Mouse (Mus musculus): ENCODE measurements around the gene Thoc3.
"Not testable (repeated sequence)": the region's sequence is repeated elsewhere in the genome, so short reads cannot be mapped to it uniquely, and the experiment has no call there.

Gene Thoc3

DNA sequence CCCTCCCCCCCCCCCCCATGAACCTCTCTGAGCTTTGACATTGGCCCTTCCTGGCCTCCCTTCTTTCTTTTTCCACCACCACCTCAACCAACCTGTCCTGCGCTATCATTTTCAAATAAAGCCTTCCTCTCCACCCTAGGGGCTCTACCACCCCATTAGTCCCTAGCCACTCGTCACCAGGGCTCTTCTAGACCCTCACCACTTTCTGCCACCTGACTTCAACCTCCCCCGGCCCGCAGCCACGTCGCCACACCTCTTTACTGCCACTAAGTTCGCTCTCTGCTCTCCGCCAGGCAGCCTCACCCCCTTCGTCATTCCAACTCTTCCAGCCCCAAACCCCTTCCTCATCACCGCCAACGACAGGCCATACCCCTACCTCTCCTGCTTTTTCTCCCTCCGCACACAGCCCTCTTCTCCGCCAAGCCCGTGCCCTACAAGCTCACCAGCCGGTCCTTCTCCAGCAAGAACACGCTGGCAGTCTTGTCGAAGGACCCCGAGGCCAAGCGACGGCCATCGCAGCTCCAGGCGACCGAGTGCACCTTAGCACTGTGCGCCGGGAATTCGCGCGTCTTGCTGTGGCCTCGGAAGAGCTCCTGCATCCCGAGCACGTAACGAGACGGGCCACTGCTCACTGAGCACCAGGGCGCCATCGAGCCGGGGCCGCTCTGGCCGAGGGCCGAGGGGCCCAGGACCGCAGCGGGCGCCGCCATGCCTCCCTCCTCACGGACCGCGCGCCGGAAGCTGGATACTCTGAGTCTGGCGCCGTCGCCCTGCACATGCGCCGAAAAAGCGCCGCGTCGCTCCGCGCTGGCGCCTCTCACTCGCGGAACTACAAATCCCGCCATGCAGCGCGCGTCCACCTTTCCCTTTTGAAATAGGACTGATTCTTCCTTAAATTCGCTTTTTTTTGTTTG lies at the start of gene Thoc3:
Thoc3 (minus strand) TSS at position 752 of the 914 bp plus-strand sequence.
- DNase-seq (ENCODE audit: low read depth, low spot score) = peak; percentile 87

- peak; percentile 16 for DNase-seq (ENCODE audit: low read depth, low spot score)
Observed at GRCm38 (mm10) chr13:54505920-54506319, 37.3 kb upstream of the Thoc3 start.

DNA sequence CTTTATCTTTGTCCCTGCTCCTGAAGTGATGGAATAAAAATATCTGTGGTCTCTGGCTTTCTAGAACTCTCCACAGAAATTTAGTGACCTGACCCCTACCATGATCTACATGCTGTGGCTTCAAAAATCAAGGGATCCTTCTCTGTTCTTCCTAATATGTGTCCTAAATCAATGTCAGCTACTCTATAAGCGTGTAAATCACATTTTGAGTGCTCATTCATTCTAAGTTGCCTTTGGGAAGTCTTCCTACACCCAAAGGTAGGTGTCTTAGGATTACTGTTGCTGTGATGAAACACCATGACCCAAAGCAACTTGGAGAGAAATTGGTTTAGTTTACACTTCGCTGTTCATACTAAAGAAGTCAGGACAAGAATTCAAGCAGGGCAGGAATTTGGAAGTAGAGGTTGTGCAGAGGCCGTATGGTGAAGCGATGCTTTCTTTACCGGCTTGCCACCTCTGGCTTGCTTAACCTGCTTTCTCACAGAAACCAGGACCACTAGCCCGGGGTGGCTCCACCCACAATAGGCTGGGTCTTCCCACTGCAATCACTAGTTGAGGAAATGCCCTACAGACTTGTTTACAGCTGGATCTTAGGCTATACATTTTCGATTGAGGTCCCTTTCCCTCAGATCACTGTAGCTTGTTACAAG lies 36.1 kb upstream of the Thoc3 start:
- peak; percentile 54 for DNase-seq (ENCODE audit: low read depth, low spot score)

DNA sequence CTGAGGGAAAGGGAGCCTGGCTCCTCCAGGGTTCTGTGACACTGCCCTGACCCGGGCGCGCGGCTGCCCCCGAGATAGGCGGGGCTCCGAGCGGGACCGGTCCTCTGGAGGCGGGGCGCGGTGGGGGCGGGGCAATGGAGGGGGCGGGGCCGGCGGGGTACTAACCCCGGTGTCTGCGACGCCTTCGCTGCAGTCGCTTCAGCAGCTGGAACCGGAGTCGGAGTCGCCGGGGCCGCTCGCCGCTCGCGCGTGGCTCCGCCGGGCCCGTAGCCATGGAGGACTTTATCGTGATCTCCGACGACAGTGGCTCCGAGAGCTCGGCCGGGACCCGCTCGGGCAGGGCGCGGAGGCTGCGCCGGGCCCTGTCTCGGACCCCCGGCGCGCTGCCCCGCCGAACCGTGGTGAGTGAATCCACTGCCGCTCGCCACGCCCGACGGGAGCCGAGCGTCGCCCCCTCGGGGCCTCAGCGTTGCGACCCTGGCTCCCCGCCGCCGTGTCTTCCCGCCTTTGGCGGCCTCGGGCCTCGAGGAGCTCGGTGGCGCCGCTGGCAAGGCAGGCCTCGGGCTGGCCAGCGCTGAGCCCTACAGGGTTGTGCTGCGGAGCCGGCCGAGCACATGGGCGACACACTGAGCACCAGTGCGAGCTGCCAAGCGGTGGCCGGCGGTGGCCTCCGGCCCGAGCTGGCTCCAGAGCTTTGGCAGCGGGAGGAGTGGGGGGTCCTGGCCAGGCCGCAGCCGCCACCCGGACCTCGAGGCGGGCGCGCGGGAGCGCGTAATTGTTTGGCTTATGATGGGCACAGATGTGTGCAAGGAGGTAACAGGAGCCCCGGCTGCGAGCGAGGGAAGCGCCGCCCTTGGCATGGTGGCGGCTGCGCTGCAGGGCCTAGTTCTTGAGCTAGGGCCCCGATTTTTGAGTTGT lies 35.2 kb upstream of the Thoc3 start, which contains the start of gene Simc1:
Simc1 (plus strand) TSS at position 176 of the 918 bp plus-strand sequence.
- peak; percentile 66 for DNase-seq (ENCODE audit: low read depth, low spot score)

DNA sequence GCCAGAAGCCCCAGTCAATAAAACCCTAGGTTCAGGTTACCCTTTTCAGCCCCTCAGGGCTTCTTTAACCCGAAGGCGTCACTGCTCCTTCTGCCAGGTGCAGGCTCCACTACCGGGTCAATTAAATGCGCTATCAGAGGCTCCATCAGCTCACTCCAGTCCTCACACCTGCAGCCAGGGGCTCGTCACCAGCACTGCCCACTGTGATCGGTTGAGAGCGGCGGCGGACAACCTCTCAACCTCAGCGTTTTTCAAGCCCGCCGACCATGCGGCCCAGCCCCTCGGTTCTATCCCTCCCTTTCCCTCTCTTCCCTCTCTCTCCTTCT lies 34.6 kb upstream of the Thoc3 start:
- DNase-seq (ENCODE audit: low read depth, low spot score) = peak; percentile 10

DNA sequence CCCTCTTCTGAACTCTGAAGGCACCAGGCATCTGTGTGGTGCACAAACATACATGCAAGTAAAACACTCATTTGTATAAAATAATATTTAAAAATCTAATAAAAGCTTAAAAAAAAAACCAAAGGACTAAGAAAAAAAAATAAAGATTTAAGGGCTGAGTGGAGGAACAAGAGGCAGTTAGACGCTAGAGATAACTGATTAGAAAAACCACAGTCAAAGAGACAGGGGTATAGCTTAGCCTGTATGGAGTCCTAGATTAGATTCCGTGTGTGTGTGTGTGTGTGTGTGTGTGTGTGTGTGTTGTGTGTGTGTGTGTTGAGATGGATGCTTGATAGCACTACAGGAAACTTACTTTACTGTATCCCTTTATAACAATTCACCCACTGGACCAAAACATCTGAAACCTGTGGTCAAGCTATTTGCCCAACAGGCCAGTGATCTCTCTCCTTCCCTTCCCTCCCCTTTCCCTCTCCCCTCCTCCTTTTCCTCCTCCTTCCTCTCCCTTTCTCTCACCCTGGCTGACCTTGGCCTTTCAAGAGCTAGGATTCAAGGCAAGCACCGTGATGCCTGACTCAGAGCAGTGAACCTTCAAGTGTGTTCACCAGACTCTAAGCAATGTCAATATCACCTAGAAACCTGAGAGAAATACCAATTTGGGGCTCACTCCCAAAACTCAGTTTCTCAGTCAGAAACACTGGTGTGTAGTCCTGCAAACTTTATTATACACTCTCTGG lies 33.5 kb upstream of the Thoc3 start:
- DNase-seq (ENCODE audit: low read depth, low spot score) = no peak

- no peak for DNase-seq (ENCODE audit: low read depth, low spot score)
Observed at GRCm38 (mm10) chr13:54501352-54501751, 32.7 kb upstream of the Thoc3 start.

DNA sequence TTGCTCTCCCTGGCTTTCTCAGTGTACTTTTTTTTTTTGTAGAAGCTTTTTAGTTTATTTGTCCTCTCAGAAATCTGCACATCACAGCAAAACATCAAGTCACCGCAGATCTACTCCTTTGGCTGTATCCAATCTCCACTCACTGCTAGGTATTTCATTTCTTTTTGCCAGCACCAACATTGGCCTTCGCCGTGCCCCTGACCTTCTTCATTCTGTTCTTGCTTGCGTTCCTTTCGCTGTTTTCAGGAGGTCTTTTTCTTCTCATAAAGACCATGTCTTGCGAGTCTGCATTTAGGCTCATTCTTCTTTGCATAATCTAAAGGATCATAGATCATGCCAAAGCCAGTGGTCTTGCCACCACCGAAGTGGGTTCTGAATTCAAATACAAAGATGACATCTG lies 30.9 kb upstream of the Thoc3 start:
- DNase-seq (ENCODE audit: low read depth, low spot score) = not testable (repeated sequence)

- no peak for DNase-seq (ENCODE audit: low read depth, low spot score)
Observed at GRCm38 (mm10) chr13:54491381-54491780, 22.7 kb upstream of the Thoc3 start.

DNA sequence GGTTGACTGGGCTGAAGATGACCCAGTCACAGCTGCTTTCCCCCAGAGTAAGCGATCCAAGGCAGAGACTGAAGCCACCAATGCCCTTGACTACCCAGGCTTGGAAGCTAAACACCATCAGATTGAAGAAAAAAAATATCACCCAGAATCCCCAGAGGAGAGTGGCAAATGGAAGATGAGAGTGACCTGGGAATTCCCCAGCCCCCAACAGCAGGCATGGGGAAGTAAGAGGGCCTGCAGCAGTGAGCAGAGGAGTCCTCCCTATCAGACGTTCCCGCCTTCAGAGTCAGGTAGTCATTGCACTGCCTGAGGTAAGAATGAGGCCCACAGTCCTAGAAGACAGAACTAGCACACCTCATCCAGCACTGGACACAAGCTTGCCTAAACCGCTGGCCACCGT lies 21.8 kb upstream of the Thoc3 start:
- DNase-seq (ENCODE audit: low read depth, low spot score) = no peak

DNA sequence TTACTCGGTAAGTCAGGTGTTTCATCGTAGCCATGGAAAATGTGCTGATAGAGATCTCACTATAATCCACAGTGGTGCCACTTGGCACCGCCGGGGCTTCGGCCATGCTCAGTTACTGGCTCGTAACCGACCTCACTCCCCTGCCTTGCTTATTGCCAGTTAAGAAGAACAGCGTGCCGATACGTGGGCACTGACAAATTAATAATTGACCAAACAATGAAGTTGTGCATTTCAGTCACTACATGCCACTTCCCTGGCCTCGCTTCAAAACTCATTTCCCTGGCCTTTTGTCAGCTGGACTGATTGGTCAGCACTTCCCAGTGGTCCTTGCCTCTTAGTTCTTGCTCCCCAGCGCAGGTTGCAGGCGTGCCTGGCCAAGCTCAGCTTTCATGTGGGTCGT lies 12.8 kb upstream of the Thoc3 start:
- no peak for DNase-seq (ENCODE audit: low read depth, low spot score)

DNA sequence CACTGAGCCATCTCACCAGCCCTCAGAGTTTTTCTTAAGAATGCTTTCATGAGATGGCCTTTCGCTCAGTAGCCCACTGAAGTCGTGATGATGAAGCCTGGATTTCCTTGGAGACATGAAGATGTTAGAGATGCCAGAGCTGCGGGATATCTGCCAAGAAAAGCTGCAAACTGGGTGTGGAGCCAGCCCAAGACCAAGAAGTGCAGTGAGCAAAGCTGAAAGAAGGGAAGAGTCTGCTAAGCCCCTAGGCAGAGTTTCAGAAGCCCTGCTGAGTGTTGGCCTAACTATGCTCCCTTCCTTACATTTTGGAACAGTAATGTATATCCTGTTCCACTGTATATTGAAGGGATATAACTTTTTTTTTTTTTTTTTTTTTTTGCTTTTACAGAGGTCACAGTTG lies 10.6 kb upstream of the Thoc3 start:
- DNase-seq (ENCODE audit: low read depth, low spot score) = peak; percentile 85

DNA sequence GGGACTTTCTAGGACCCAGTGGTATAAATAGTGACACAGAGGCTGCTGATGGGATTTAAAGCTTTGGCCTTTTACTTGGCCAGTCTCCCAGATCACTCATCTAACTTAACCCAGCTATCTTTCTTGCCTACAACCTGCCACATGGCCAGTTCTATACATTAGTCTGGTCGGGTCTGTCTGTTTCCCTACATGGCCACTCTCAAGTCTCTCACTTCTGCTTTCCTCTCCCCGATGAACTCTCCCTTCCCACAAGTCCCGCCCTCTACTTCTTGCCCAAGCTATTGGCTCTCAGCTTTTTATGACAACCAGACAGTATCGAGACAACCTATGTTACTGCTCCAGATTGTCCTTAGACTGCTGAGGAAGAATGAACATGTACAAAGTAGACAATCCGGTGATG lies 7.1 kb upstream of the Thoc3 start:
- peak; percentile 21 for DNase-seq (ENCODE audit: low read depth, low spot score)

- no peak for DNase-seq (ENCODE audit: low read depth, low spot score)
Observed at GRCm38 (mm10) chr13:54474996-54475395, 6.3 kb upstream of the Thoc3 start.

GRCm38 (mm10) chr13:54471967-54472366 lies 3.3 kb upstream of the Thoc3 start:
- no peak for DNase-seq (ENCODE audit: low read depth, low spot score)

DNA sequence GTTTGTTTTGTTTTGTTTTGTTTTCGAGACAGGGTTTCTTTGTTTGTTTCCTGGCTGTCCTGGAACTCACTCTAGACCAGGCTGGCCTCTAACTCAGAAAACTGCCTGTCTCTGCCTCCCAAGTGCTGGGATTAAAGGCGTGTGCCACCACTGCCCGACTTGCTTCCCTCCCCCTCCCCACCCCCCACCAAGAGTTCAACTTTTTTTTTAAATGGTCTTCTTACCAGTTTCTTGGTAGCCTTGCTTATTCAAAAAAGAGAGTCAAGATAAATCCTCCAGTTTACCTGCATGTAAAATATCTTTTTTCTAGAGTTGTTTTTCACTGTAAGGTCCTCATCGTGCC lies 334 bp upstream of the Thoc3 start:
- no peak for DNase-seq (ENCODE audit: low read depth, low spot score)

DNA sequence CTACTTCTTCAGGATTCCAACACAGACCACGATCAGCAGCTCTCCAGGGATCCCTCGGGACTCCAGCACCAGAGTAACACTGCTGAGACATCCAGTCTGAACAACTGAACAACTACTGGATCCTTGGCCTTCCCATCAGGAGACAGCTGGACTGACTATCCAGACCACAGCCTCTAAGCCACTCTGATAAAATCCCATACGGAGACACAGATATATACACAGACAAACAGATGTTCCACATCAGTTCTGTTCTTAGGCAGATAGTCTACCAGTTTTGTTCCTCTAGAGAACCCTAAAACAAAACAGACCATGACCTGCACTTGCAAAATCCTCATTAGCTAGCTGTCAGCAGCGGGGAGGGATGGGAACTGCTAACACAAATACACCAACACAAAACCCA lies 9.4 kb downstream of the Thoc3 start:
- DNase-seq (ENCODE audit: low read depth, low spot score) = peak; percentile 73

- DNase-seq (ENCODE audit: low read depth, low spot score) = peak; percentile 40
Observed at GRCm38 (mm10) chr13:54457062-54457461, 11.6 kb downstream of the Thoc3 start.

- DNase-seq (ENCODE audit: low read depth, low spot score) = peak; percentile 61
Observed at GRCm38 (mm10) chr13:54447496-54448224, 21.0 kb downstream of the Thoc3 start.

DNA sequence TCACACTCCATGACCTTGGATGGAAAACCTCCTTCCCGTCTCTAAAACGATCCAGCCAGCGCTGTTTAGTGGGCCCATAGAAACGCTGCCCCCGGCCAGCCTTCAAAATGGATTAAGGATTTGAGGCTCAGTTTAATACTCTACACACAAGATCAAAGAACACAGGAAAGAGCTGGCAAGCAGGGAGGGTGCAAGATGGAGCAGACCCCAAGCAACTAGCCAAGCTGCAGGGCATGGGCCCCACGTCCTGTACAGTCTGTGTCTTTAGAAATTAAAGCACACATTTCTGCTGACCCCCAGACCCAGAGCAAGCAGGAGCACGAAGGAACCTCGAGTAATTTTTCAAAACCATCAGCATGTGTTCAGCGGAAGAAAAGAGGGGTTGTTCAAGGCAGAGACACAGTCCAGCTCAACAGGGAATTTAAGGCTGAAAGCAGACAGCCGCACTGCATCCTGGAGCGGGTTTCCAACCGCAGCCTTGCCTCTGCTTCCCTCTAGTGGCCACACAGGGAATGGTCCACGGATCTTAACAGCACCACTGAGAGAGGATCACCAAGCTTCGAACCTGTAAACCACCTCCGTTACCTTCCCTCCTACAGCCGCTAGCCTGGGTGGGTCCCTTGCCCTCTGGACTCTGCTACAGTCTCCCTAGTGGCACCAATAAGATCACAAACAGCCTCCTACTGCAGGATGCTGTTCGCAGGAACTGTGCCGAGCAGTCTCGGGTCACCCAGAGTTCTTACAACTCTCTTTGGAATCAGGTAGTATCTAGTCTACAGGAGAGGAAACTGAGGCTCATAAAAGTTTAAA lies 21.8 kb downstream of the Thoc3 start:
- DNase-seq (ENCODE audit: low read depth, low spot score) = peak; percentile 88
